Mouse (Mus musculus) heart, postnatal 0 days (tissue): ENCODE measurements around the gene Bmpr2.

Experiments used
- CTCF ChIP-seq: IDR thresholded peaks from 2 replicates; pipeline ENCODE4 v1.5.1; 2016; ENCODE audit warnings: antibody characterized with exemption, control low read depth, low read depth
- EP300 ChIP-seq: IDR thresholded peaks from 2 replicates; pipeline ENCODE4 v1.6.1; 2016; ENCODE audit warnings: antibody characterized with exemption, low read depth

DNA sequence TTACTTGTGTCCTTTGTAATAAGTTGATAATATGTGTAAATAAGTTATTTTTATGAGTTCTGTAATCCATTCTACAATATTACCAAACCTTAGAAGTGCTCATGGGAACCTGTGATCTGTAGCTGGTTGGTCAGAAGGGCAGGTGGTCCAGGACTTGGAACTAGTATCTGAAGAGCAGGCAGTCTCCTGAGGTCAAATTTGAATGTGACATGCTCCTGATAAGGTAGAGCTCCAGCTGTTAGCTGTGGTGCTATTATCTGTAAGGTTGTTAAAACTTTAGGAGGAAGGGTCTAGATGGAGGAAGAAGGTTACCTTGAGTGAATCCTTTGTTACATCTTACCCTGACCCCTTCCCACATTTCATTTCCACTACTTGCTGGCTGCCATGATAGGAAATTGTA, 154.9 kb downstream of the Bmpr2 start:
- TF ChIP-seq EP300, result no peak
- TF ChIP-seq CTCF, result no peak
